28 mouse cellular contexts compared by ENCODE assay signal in genomic region chr14:90121071-90121470, GRCm38 (mm10).
A peak's percentile ranks its signal among the peaks of the same experiment; 100 is the strongest.
DNase-seq lines count a peak whose midpoint lies in the region; ATAC-seq and TF ChIP-seq lines count a peak whose summit lies in the region.
"Had no signal": no experiment of that assay in that cellular context is flagged by ENCODE, and none has a peak within 500 bp of the region (broad histone marks: within the 10 kb centered on the region; RNA-seq: fewer than 3 reads in every experiment).

No protein-coding gene starts in this region.

- H3K4me1 ChIP-seq in cerebellum, adult 2 months (ENCODE audit: control insufficient read depth, insufficient read depth, low read length), result no peaks in the 10 kb centered on the region
- H3K4me1 ChIP-seq in forebrain, postnatal 0 days (ENCODE audit: insufficient read depth), result no peaks in the 10 kb centered on the region
- no peaks in the 10 kb centered on the region for H3K4me1 ChIP-seq in forebrain, embryonic 11.5 days (replicated peaks; ENCODE audit: control insufficient read depth, insufficient read depth, low read length)
- H3K4me1 ChIP-seq in midbrain, embryonic 14.5 days (ENCODE audit: control insufficient read depth, insufficient read depth, low read length), result no peaks in the 10 kb centered on the region
- no peaks in the 10 kb centered on the region for H3K4me1 ChIP-seq in midbrain, embryonic 10.5 days
- H3K4me1 ChIP-seq: embryonic facial prominence, embryonic 12.5 days; embryonic facial prominence, embryonic 15.5 days; forebrain, embryonic 12.5 days; hindbrain, embryonic 13.5 days had no signal

- no peaks in the 10 kb centered on the region for H3K36me3 ChIP-seq in forebrain, postnatal 0 days (ENCODE audit: insufficient read depth)
- H3K36me3 ChIP-seq in forebrain, embryonic 11.5 days (ENCODE audit: control insufficient read depth, insufficient read depth, low read length), result no peaks in the 10 kb centered on the region
- H3K36me3 ChIP-seq in midbrain, embryonic 14.5 days (ENCODE audit: control insufficient read depth, insufficient read depth, low read length), result no peaks in the 10 kb centered on the region
- no peaks in the 10 kb centered on the region for H3K36me3 ChIP-seq in midbrain, embryonic 10.5 days
- H3K36me3 ChIP-seq: embryonic facial prominence, embryonic 12.5 days; embryonic facial prominence, embryonic 15.5 days; forebrain, embryonic 12.5 days; G1E; hindbrain, embryonic 13.5 days had no signal

- H3K4me3 ChIP-seq in cerebellum, adult 2 months (replicated peaks; ENCODE audit: insufficient read depth, low read depth, low read length), result no peak overlapping the region
- H3K4me3 ChIP-seq in forebrain, postnatal 0 days (ENCODE audit: low read depth, low read length), result no peak overlapping the region
- H3K4me3 ChIP-seq in forebrain, embryonic 11.5 days (ENCODE audit: low read depth, low read length), result no peak overlapping the region
- H3K4me3 ChIP-seq in midbrain, embryonic 14.5 days (replicated peaks; ENCODE audit: low read depth, low read length), result no peak overlapping the region
- H3K4me3 ChIP-seq in midbrain, embryonic 10.5 days, result no peak overlapping the region
- H3K4me3 ChIP-seq: embryonic facial prominence, embryonic 12.5 days; embryonic facial prominence, embryonic 15.5 days; forebrain, embryonic 12.5 days; gastrocnemius, adult 2 months; hindbrain, embryonic 13.5 days had no signal

- no peak overlapping the region for H3K27ac ChIP-seq in cerebellum, adult 2 months (ENCODE audit: insufficient read depth, low read length)
- H3K27ac ChIP-seq in forebrain, postnatal 0 days (ENCODE audit: low read depth, low read length), result no peak overlapping the region
- H3K27ac ChIP-seq in forebrain, embryonic 11.5 days (ENCODE audit: low read depth, low read length), result no peak overlapping the region
- H3K27ac ChIP-seq in midbrain, embryonic 14.5 days (replicated peaks; ENCODE audit: low read depth, low read length), result no peak overlapping the region
- H3K27ac ChIP-seq in midbrain, embryonic 10.5 days (replicated peaks), result no peak overlapping the region
- H3K27ac ChIP-seq: embryonic facial prominence, embryonic 12.5 days; embryonic facial prominence, embryonic 15.5 days; forebrain, embryonic 12.5 days; gastrocnemius, adult 2 months; hindbrain, embryonic 13.5 days had no signal

- H3K4me2 ChIP-seq in forebrain, postnatal 0 days (ENCODE audit: low read depth), result no peak overlapping the region
- no peak overlapping the region for H3K4me2 ChIP-seq in forebrain, embryonic 11.5 days (ENCODE audit: low read depth, low read length, severe bottlenecking)
- H3K4me2 ChIP-seq in midbrain, embryonic 14.5 days (ENCODE audit: low read length), result no peak overlapping the region
- H3K4me2 ChIP-seq: embryonic facial prominence, embryonic 12.5 days; embryonic facial prominence, embryonic 15.5 days; forebrain, embryonic 12.5 days; heart, embryonic 11.5 days; hindbrain, embryonic 13.5 days had no signal

- no peaks in the 10 kb centered on the region for H3K27me3 ChIP-seq in cerebellum, adult 2 months (ENCODE audit: control insufficient read depth, insufficient read depth, low read length)
- no peaks in the 10 kb centered on the region for H3K27me3 ChIP-seq in forebrain, postnatal 0 days (ENCODE audit: insufficient read depth, low read length)
- H3K27me3 ChIP-seq in forebrain, embryonic 11.5 days (ENCODE audit: control insufficient read depth, insufficient read depth, low read length), result no peaks in the 10 kb centered on the region
- no peaks in the 10 kb centered on the region for H3K27me3 ChIP-seq in midbrain, embryonic 14.5 days (ENCODE audit: control insufficient read depth, insufficient read depth, low read length)
- no peaks in the 10 kb centered on the region for H3K27me3 ChIP-seq in midbrain, embryonic 10.5 days (ENCODE audit: low read depth, poor library complexity, severe bottlenecking)
- H3K27me3 ChIP-seq: CH12.LX; embryonic facial prominence, embryonic 12.5 days; embryonic facial prominence, embryonic 15.5 days; forebrain, embryonic 12.5 days; hindbrain, embryonic 13.5 days; Patski had no signal

- no peak overlapping the region for H3K9ac ChIP-seq in forebrain, postnatal 0 days
- no peak overlapping the region for H3K9ac ChIP-seq in forebrain, embryonic 11.5 days (ENCODE audit: low read length)
- no peak overlapping the region for H3K9ac ChIP-seq in midbrain, embryonic 14.5 days (replicated peaks; ENCODE audit: low read length)
- H3K9ac ChIP-seq: embryonic facial prominence, embryonic 12.5 days; embryonic facial prominence, embryonic 15.5 days; forebrain, embryonic 12.5 days; hindbrain, embryonic 13.5 days had no signal

- WGBS in cerebellum, adult 2 months, result 15% methylated on average over 7 of the region's 7 CpGs
- 49% methylated on average over 7 of the region's 7 CpGs for WGBS in forebrain, postnatal 0 days
- 81% methylated on average over 7 of the region's 7 CpGs for WGBS in forebrain, embryonic 11.5 days
- whole genome bisulfite sequencing in midbrain, embryonic 14.5 days, result 60% methylated on average over 7 of the region's 7 CpGs
- 86% methylated on average over 7 of the region's 7 CpGs for WGBS in midbrain, embryonic 10.5 days

- no peaks in the 10 kb centered on the region for H3K9me3 ChIP-seq in forebrain, postnatal 0 days (ENCODE audit: low read length)
- no peaks in the 10 kb centered on the region for H3K9me3 ChIP-seq in forebrain, embryonic 11.5 days (ENCODE audit: control insufficient read depth, low read length)
- H3K9me3 ChIP-seq in midbrain, embryonic 14.5 days (ENCODE audit: control insufficient read depth, low read length), result no peaks in the 10 kb centered on the region
- no peaks in the 10 kb centered on the region for H3K9me3 ChIP-seq in midbrain, embryonic 10.5 days (replicated peaks)
- H3K9me3 ChIP-seq: embryonic facial prominence, embryonic 12.5 days; embryonic facial prominence, embryonic 15.5 days; forebrain, embryonic 12.5 days; hindbrain, embryonic 13.5 days had no signal

- DNase-seq in cerebellum, postnatal 14 days, result peak; percentile 35 to 44
- no peak for DNase-seq in cerebellum, adult 2 months
- DNase-seq in forebrain, postnatal 0 days, result peak; percentile 10
- no peak for DNase-seq in forebrain, embryonic 11.5 days (ENCODE audit: low spot score)
- DNase-seq in midbrain, embryonic 14.5 days, result peak; percentile 38
- no peak for DNase-seq in midbrain, embryonic 10.5 days (ENCODE audit: low spot score)
- peak; percentile 70 for DNase-seq in brain, embryonic 14.5 days (ENCODE audit: low read depth)
- no peak for DNase-seq in liver
- DNase-seq: adrenal gland, postnatal 10 days; adrenal gland, postnatal 36 days; B cell, adult 2 months; cerebellum, adult 11-12 months; cerebellum, adult 9-10 months; gastrocnemius, adult 2 months; gastrocnemius, postnatal 14 days; heart, adult 11 months; kidney, adult 18-20 months had no signal

- no peak for TF ChIP-seq POLR2A in cerebellum, adult 2 months (IDR thresholded peaks at IDR 0.05; ENCODE audit: borderline replicate concordance, insufficient read depth, low read length)
- TF ChIP-seq POLR2A in brain, embryonic 14.5 days (IDR thresholded peaks at IDR 0.05; ENCODE audit: borderline replicate concordance, extremely low read depth, insufficient read depth, insufficient read length, poor library complexity, severe bottlenecking), result no peak

- ATAC-seq in forebrain, postnatal 0 days, result no peak
- no peak for ATAC-seq in forebrain, embryonic 11.5 days (replicated peaks; ENCODE audit: low FRiP score)
- ATAC-seq in midbrain, embryonic 14.5 days (ENCODE audit: low FRiP score, low TSS enrichment), result no peak
- ATAC-seq: hindbrain, embryonic 16.5 days; inflammation-experienced regulatory T-cells, adult 6 months; intestine, embryonic 16.5 days; Patski had no signal

- TF ChIP-seq CTCF in cerebellum, adult 2 months (IDR thresholded peaks at IDR 0.05; ENCODE audit: borderline replicate concordance, insufficient read depth, low read depth, low read length), result no peak
- no peak for TF ChIP-seq CTCF in forebrain, postnatal 0 days (IDR thresholded peaks at IDR 0.05; ENCODE audit: low read depth)
- TF ChIP-seq CTCF in brain, embryonic 14.5 days (IDR thresholded peaks at IDR 0.05; ENCODE audit: borderline replicate concordance, extremely low read depth, insufficient read depth, insufficient read length), result no peak

Comparison
In these comparisons a context has a peak if more than half of its experiments do, and no peak if none do; other contexts are left out.
1. DNase-seq: peak in cerebellum, postnatal 14 days (2 of 2), forebrain, postnatal 0 days (single experiment), midbrain, embryonic 14.5 days (single experiment) and brain, embryonic 14.5 days (single experiment); none in cerebellum, adult 2 months (0 of 2), forebrain, embryonic 11.5 days (single experiment), midbrain, embryonic 10.5 days (single experiment) and liver (single experiment).